Mouse (Mus musculus): Measurements from ENCODE around the gene Camta1.

DNA sequence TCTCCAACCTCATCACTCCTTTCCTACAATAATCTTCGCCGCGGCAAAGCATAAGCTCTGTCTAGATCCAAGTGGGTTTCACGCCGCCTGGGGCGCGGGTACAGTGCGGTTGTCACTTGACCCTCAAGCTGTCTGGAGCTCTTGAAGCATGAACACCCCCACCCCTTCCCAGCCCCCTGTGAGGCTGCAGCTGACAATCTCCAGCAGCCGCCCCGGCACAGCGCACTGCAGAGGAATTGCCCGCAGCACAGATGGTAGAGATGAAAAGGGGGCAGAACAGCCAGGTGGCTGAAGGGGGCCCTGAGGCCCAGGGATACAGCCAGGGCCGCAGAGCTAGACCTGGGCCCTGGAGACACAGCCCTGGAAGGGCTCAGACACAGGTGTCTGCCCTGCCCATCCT is 189.2 kb downstream of the Camta1 start:
- TF ChIP-seq GATA1 (IDR thresholded peaks at IDR 0.05; ENCODE audit: low read length) (no peak), TAL1 (IDR thresholded peaks at IDR 0.05; ENCODE audit: low read length) (no peak)
